Mouse (Mus musculus) liver, postnatal 0 days (tissue): ENCODE measurements around the gene Gm20388.

Experiments used
- CTCF ChIP-seq: sonication (generic); IDR thresholded peaks from 2 replicates; pipeline ENCODE4 v1.5.1; 2016; ENCODE audit warnings: antibody characterized with exemption, low read depth
- EP300 ChIP-seq: IDR thresholded peaks from 2 replicates; pipeline ENCODE4 v1.6.1; 2016; ENCODE audit warnings: antibody characterized with exemption, low read depth, mild to moderate bottlenecking

DNA sequence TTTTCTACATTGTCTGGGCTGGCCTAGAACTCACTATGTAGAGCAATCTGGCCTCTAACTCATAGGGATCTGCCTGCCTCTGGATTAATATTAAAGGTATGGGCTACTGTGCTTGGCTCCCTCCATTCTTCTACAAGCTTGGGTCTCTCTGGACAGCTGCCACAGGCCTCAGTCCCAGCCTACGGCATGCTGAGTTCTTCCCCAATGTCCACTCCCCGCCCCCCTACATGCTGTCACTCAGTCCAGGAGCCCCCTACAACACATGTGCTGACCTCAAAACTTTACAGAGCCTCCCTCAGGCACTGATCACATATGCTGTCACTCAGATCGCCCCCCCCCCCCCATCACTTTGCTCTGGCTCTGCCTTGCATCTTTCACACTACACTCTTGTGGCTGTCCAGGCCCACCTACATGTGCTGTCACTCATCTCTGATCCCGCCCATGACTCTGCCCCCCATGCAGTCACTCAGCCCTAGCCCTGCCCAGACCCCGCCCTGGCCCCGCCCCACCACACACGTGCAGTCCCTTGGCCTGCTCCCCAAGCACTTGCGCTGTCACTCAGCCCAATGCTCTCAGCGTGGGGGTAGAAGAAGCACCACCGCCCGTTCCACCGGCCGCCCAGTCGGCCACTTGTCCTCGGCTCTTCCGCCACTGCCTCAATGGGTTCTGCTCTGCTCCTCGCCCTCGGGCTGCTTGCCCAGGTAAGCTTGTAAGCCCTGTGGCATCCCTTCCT is 2937.4 kb downstream of the Gm20388 start, which contains the start of gene Cdh15:
- TF ChIP-seq EP300 (no peak), CTCF (no peak)
